Mouse (Mus musculus): ENCODE data around the gene 1110008P14Rik. TPM values are rescaled to one million over a fixed set of nuclear protein-coding genes. Genes with fewer than 3 reads are reported as not detected.

The 1110008P14Rik gene
- polyA plus RNA-seq, 1 experiment from 2014 or later: 51.6 TPM

- peaks cover 5% of the 10 kb centered on the region; the same call in 1 of the 2 replicates for H3K4me1 ChIP-seq (ENCODE audit: insufficient read depth, low read length)
- WGBS: 79% methylated on average over 13 of the region's 13 CpGs
- H3K36me3 ChIP-seq (ENCODE audit: insufficient read depth, low read length): no peaks in the 10 kb centered on the region
- H3K4me2 ChIP-seq (replicated peaks; ENCODE audit: low read depth, low read length): no peak overlapping the region
- no peak for ATAC-seq (ENCODE audit: low FRiP score, low TSS enrichment)
- no peak overlapping the region for H3K9ac ChIP-seq (replicated peaks; ENCODE audit: low read length)
- no peaks in the 10 kb centered on the region for H3K9me3 ChIP-seq (ENCODE audit: low read length)
- H3K4me3 ChIP-seq (ENCODE audit: low read length): no peak overlapping the region
- H3K27me3 ChIP-seq (ENCODE audit: insufficient read depth, low read length): no peaks in the 10 kb centered on the region
- no peak overlapping the region for H3K27ac ChIP-seq (ENCODE audit: low read length)
Observed at GRCm38 (mm10) chr2:32340836-32341633, 40.7 kb downstream of the 1110008P14Rik start.

- WGBS: 43% methylated on average over 25 of the region's 26 CpGs
- H3K27ac ChIP-seq (ENCODE audit: low read length): no peak overlapping the region
- H3K4me1 ChIP-seq (ENCODE audit: insufficient read depth, low read length): peaks cover 8% of the 10 kb centered on the region; the same call in 1 of the 2 replicates
- no peak overlapping the region for H3K9ac ChIP-seq (replicated peaks; ENCODE audit: low read length)
- H3K4me3 ChIP-seq (ENCODE audit: low read length): no peak overlapping the region
- no peaks in the 10 kb centered on the region for H3K36me3 ChIP-seq (ENCODE audit: insufficient read depth, low read length)
- no peak for ATAC-seq (ENCODE audit: low FRiP score, low TSS enrichment)
- no peak overlapping the region for H3K4me2 ChIP-seq (replicated peaks; ENCODE audit: low read depth, low read length)
- H3K27me3 ChIP-seq (ENCODE audit: insufficient read depth, low read length): no peaks in the 10 kb centered on the region
- H3K9me3 ChIP-seq (ENCODE audit: low read length): no peaks in the 10 kb centered on the region
Observed at GRCm38 (mm10) chr2:32339912-32340642, 41.7 kb downstream of the 1110008P14Rik start.

- WGBS: 34% methylated on average over 15 of the region's 15 CpGs
- Histone ChIP-seq H3K4me2 (replicated peaks; ENCODE audit: low read depth, low read length) (no peak overlapping the region), H3K9ac (replicated peaks; ENCODE audit: low read length) (no peak overlapping the region), H3K36me3 (ENCODE audit: insufficient read depth, low read length) (no peaks in the 10 kb centered on the region), H3K4me3 (ENCODE audit: low read length) (no peak overlapping the region), H3K27me3 (ENCODE audit: insufficient read depth, low read length) (no peaks in the 10 kb centered on the region), H3K27ac (ENCODE audit: low read length) (no peak overlapping the region), H3K9me3 (ENCODE audit: low read length) (no peaks in the 10 kb centered on the region), H3K4me1 (ENCODE audit: insufficient read depth, low read length) (peaks cover 8% of the 10 kb centered on the region; the same call in 1 of the 2 replicates)
- no peak; the same call in 1 of the 2 replicates for ATAC-seq (ENCODE audit: low FRiP score, low TSS enrichment)
Observed at GRCm38 (mm10) chr2:32335888-32336287, 45.9 kb downstream of the 1110008P14Rik start.

GRCm38 (mm10) chr2:32332159-32332558 is 49.6 kb downstream of the 1110008P14Rik start:
- no peak overlapping the region for H3K9ac ChIP-seq (replicated peaks; ENCODE audit: low read length)
- no peak overlapping the region for H3K4me2 ChIP-seq (replicated peaks; ENCODE audit: low read depth, low read length)
- WGBS: 81% methylated on average over 5 of the region's 5 CpGs
- no peaks in the 10 kb centered on the region for H3K36me3 ChIP-seq (ENCODE audit: insufficient read depth, low read length)
- no peak overlapping the region for H3K27ac ChIP-seq (ENCODE audit: low read length)
- no peak for ATAC-seq (ENCODE audit: low FRiP score, low TSS enrichment)
- peaks cover 8% of the 10 kb centered on the region; the same call in 1 of the 2 replicates for H3K4me1 ChIP-seq (ENCODE audit: insufficient read depth, low read length)
- H3K4me3 ChIP-seq (ENCODE audit: low read length): no peak overlapping the region
- H3K27me3 ChIP-seq (ENCODE audit: insufficient read depth, low read length): no peaks in the 10 kb centered on the region
- H3K9me3 ChIP-seq (ENCODE audit: low read length): no peaks in the 10 kb centered on the region

- WGBS: 39% methylated on average over 6 of the region's 6 CpGs
- H3K4me3 ChIP-seq (ENCODE audit: low read length): no peak overlapping the region
- H3K36me3 ChIP-seq (ENCODE audit: insufficient read depth, low read length): no peaks in the 10 kb centered on the region
- no peaks in the 10 kb centered on the region for H3K9me3 ChIP-seq (ENCODE audit: low read length)
- no peak overlapping the region for H3K4me2 ChIP-seq (replicated peaks; ENCODE audit: low read depth, low read length)
- H3K27ac ChIP-seq (ENCODE audit: low read length): no peak overlapping the region
- no peak overlapping the region for H3K9ac ChIP-seq (replicated peaks; ENCODE audit: low read length)
- no peak for ATAC-seq (ENCODE audit: low FRiP score, low TSS enrichment)
- H3K4me1 ChIP-seq (ENCODE audit: insufficient read depth, low read length): peaks cover 3% of the 10 kb centered on the region; the same call in 1 of the 2 replicates
- no peaks in the 10 kb centered on the region for H3K27me3 ChIP-seq (ENCODE audit: insufficient read depth, low read length)
Observed at GRCm38 (mm10) chr2:32329531-32329930, 52.2 kb downstream of the 1110008P14Rik start.

GRCm38 (mm10) chr2:32328911-32329460 is 52.8 kb downstream of the 1110008P14Rik start:
- Histone ChIP-seq H3K27me3 (ENCODE audit: insufficient read depth, low read length) (no peaks in the 10 kb centered on the region), H3K4me3 (ENCODE audit: low read length) (no peak overlapping the region), H3K9ac (replicated peaks; ENCODE audit: low read length) (no peak overlapping the region), H3K4me1 (ENCODE audit: insufficient read depth, low read length) (peaks cover 3% of the 10 kb centered on the region; the same call in 1 of the 2 replicates), H3K9me3 (ENCODE audit: low read length) (no peaks in the 10 kb centered on the region), H3K36me3 (ENCODE audit: insufficient read depth, low read length) (no peaks in the 10 kb centered on the region), H3K4me2 (replicated peaks; ENCODE audit: low read depth, low read length) (no peak overlapping the region), H3K27ac (ENCODE audit: low read length) (no peak overlapping the region)
- no peak for ATAC-seq (ENCODE audit: low FRiP score, low TSS enrichment)
- WGBS: 20% methylated on average over 13 of the region's 13 CpGs

- no peak overlapping the region for H3K9ac ChIP-seq (replicated peaks; ENCODE audit: low read length)
- peaks cover 3% of the 10 kb centered on the region; the same call in 1 of the 2 replicates for H3K4me1 ChIP-seq (ENCODE audit: insufficient read depth, low read length)
- H3K27me3 ChIP-seq (ENCODE audit: insufficient read depth, low read length): no peaks in the 10 kb centered on the region
- no peaks in the 10 kb centered on the region for H3K9me3 ChIP-seq (ENCODE audit: low read length)
- no peak for ATAC-seq (ENCODE audit: low FRiP score, low TSS enrichment)
- 75% methylated on average over 4 of the region's 4 CpGs for WGBS
- no peak overlapping the region for H3K4me2 ChIP-seq (replicated peaks; ENCODE audit: low read depth, low read length)
- no peak overlapping the region for H3K4me3 ChIP-seq (ENCODE audit: low read length)
- no peak overlapping the region for H3K27ac ChIP-seq (ENCODE audit: low read length)
- no peaks in the 10 kb centered on the region for H3K36me3 ChIP-seq (ENCODE audit: insufficient read depth, low read length)
Observed at GRCm38 (mm10) chr2:32327200-32327599, 54.5 kb downstream of the 1110008P14Rik start.

Other genes with a start within 250 kb of the 1110008P14Rik start
- 30.3 and 30.4 TPM in 2 replicates for gene Prrc2b, start 230.9 kb downstream of the 1110008P14Rik start, polyA plus RNA-seq (2015; fragmentation: Nextera tagmentation; extraction: Ambion mirVana)
- 31.6 and 32.9 TPM in 2 replicates for gene Pomt1, start 145.3 kb downstream of the 1110008P14Rik start, polyA plus RNA-seq (2015; fragmentation: Nextera tagmentation; extraction: Ambion mirVana)
- gene Uck1, start 121.8 kb downstream of the 1110008P14Rik start, polyA plus RNA-seq (2015; fragmentation: Nextera tagmentation; extraction: Ambion mirVana): 88.5 and 92.0 TPM in 2 replicates
- gene Golga2, start 94.6 kb downstream of the 1110008P14Rik start, polyA plus RNA-seq (2015; fragmentation: Nextera tagmentation; extraction: Ambion mirVana): 26.6 and 28.0 TPM in 2 replicates
- 407 and 433 TPM in 2 replicates for gene Swi5, start 93.9 kb downstream of the 1110008P14Rik start, polyA plus RNA-seq (2015; fragmentation: Nextera tagmentation; extraction: Ambion mirVana)
- 54.9 and 66.7 TPM in 2 replicates for gene Ciz1, start 29.6 kb downstream of the 1110008P14Rik start, polyA plus RNA-seq (2015; fragmentation: Nextera tagmentation; extraction: Ambion mirVana)
- gene Dnm1, start 28.6 kb downstream of the 1110008P14Rik start, polyA plus RNA-seq (2015; fragmentation: Nextera tagmentation; extraction: Ambion mirVana): 5.4 TPM in 2 replicates
- gene Lcn2, start 6.3 kb upstream of the 1110008P14Rik start, polyA plus RNA-seq (2015; fragmentation: Nextera tagmentation; extraction: Ambion mirVana): 9.0 and 12.7 TPM in 2 replicates
- gene Ptges2, start 14.0 kb upstream of the 1110008P14Rik start, polyA plus RNA-seq (2015; fragmentation: Nextera tagmentation; extraction: Ambion mirVana): 38.3 and 39.5 TPM in 2 replicates
- 7.3 and 8.2 TPM in 2 replicates for gene Naif1, start 68.5 kb upstream of the 1110008P14Rik start, polyA plus RNA-seq (2015; fragmentation: Nextera tagmentation; extraction: Ambion mirVana)
- 21.2 and 21.9 TPM in 2 replicates for gene Slc25a25, start 69.5 kb upstream of the 1110008P14Rik start, polyA plus RNA-seq (2015; fragmentation: Nextera tagmentation; extraction: Ambion mirVana)
- 13.3 and 15.0 TPM in 2 replicates for gene Fam102a, start 153.4 kb upstream of the 1110008P14Rik start, polyA plus RNA-seq (2015; fragmentation: Nextera tagmentation; extraction: Ambion mirVana)
- gene Dpm2, start 188.9 kb upstream of the 1110008P14Rik start, polyA plus RNA-seq (2015; fragmentation: Nextera tagmentation; extraction: Ambion mirVana): 106 and 108 TPM in 2 replicates
- gene Pip5kl1, start 192.9 kb upstream of the 1110008P14Rik start, polyA plus RNA-seq (2015; fragmentation: Nextera tagmentation; extraction: Ambion mirVana): 2.5 and 2.6 TPM in 2 replicates
- 0.12 and 0.16 TPM in 2 replicates for gene 9430097D07Rik, start 193.7 kb upstream of the 1110008P14Rik start, polyA plus RNA-seq (2015; fragmentation: Nextera tagmentation; extraction: Ambion mirVana)
- 24.7 TPM in 2 replicates for gene St6galnac4, start 205.2 kb upstream of the 1110008P14Rik start, polyA plus RNA-seq (2015; fragmentation: Nextera tagmentation; extraction: Ambion mirVana)
- 18.5 and 18.6 TPM in 2 replicates for gene St6galnac6, start 217.8 kb upstream of the 1110008P14Rik start, polyA plus RNA-seq (2015; fragmentation: Nextera tagmentation; extraction: Ambion mirVana)
- 35.7 and 39.1 TPM in 2 replicates for gene Ak1, start 239.8 kb upstream of the 1110008P14Rik start, polyA plus RNA-seq (2015; fragmentation: Nextera tagmentation; extraction: Ambion mirVana)

Measured in kidney, embryonic 16.5 days (tissue).